Mouse (Mus musculus) kidney, adult 2 months (tissue): ENCODE measurements around the gene Olfr550.

Source experiments
- CTCF ChIP-seq: fragments of 200-500 bp; conservative IDR thresholded peaks from 2 replicates; pipeline ENCODE4 v1.5.1; 2011; ENCODE audit warnings: low read depth, mild to moderate bottlenecking, control low read depth, low read length, moderate library complexity, mixed read lengths; ENCODE audit not compliant: insufficient read depth, insufficient read length
- POLR2A ChIP-seq: fragments of 200-500 bp; IDR thresholded peaks from one replicate; pipeline ENCODE4 v1.6.1; 2011; ENCODE audit warnings: low read depth, low read length, control low read depth

- TF ChIP-seq CTCF (no peak), POLR2A (no peak)
Observed at GRCm38 (mm10) chr7:102619608-102620007, 48.4 kb downstream of the Olfr550 start.
